Mouse (Mus musculus) embryonic facial prominence, embryonic 14.5 days (tissue): ENCODE results near the gene Mosmo. TPM values are rescaled to one million over a fixed set of nuclear protein-coding genes. Genes with fewer than 3 reads are reported as not detected.

Experiments
- ATAC-seq: fragments of 200-750 bp; cut with Nextera tagmentation; 2 replicates; pipeline ENCODE4 v1.8.0; 2017; ENCODE audit warnings: low read depth, moderate number of reproducible peaks, moderate TSS enrichment
- DNase-seq: peaks from one replicate; pipeline ENCODE4 v3.0.0-alpha.2; 2015; ENCODE audit warnings: low spot score
- H3K27ac ChIP-seq: fragments of 300-500 bp; sonication (generic); replicated peaks from 2 replicates; pipeline ENCODE4 v1.5.1; 2014; ENCODE audit warnings: low read depth, mild to moderate bottlenecking, low read length, moderate library complexity
- H3K27me3 ChIP-seq: fragments of 300-500 bp; sonication (generic); replicated peaks from 2 replicates; pipeline ENCODE4 v1.6.1; 2014; ENCODE audit warnings: low read length; ENCODE audit not compliant: control insufficient read depth, insufficient read depth
- H3K36me3 ChIP-seq: fragments of 300-500 bp; sonication (generic); 2 replicates; pipeline ENCODE4 v1.6.1; 2014; ENCODE audit warnings: low read length, mixed read lengths; ENCODE audit not compliant: control insufficient read depth, insufficient read depth
- H3K4me1 ChIP-seq: fragments of 300-500 bp; sonication (generic); 2 replicates; pipeline ENCODE4 v1.6.1; 2014; ENCODE audit warnings: antibody characterized with exemption, low read length; ENCODE audit not compliant: control insufficient read depth, insufficient read depth
- H3K4me2 ChIP-seq: fragments of 300-500 bp; sonication (generic); 2 replicates; pipeline ENCODE4 v1.6.1; 2014; ENCODE audit warnings: low read depth, mild to moderate bottlenecking, low read length, moderate library complexity, mixed read lengths
- H3K4me3 ChIP-seq: fragments of 300-500 bp; sonication (generic); 2 replicates; pipeline ENCODE4 v1.5.1; 2014; ENCODE audit warnings: low read depth, mild to moderate bottlenecking, low read length
- H3K9ac ChIP-seq: fragments of 300-500 bp; sonication (generic); 2 replicates; pipeline ENCODE4 v1.6.1; 2014; ENCODE audit warnings: low read depth, mild to moderate bottlenecking, low read length, moderate library complexity, mixed read lengths
- H3K9me3 ChIP-seq: fragments of 300-500 bp; sonication (generic); 2 replicates; pipeline ENCODE4 v1.6.1; 2016; ENCODE audit warnings: low read length; ENCODE audit not compliant: control insufficient read depth
- WGBS: fragments of 180-500 bp; shearing (Covaris S2); extraction: QIAGEN DNeasy Blood & Tissue Kit; methylation state at CpG from one replicate; pipeline ENCODE4 v1.1.7; 2014; 5-methylcytosine and 5-hydroxymethylcytosine counted together
- polyA plus RNA-seq: library from polyadenylated mRNA; unstranded; fragments of >200 nt; fragmentation: Nextera tagmentation; extraction: Ambion mirVana; gene quantifications from 2 replicates; pipeline ENCODE4 v1.2.1, GENCODE M21; 2014

Gene Mosmo
- polyA plus RNA-seq = 14.2 and 15.6 TPM in 2 replicates

DNA sequence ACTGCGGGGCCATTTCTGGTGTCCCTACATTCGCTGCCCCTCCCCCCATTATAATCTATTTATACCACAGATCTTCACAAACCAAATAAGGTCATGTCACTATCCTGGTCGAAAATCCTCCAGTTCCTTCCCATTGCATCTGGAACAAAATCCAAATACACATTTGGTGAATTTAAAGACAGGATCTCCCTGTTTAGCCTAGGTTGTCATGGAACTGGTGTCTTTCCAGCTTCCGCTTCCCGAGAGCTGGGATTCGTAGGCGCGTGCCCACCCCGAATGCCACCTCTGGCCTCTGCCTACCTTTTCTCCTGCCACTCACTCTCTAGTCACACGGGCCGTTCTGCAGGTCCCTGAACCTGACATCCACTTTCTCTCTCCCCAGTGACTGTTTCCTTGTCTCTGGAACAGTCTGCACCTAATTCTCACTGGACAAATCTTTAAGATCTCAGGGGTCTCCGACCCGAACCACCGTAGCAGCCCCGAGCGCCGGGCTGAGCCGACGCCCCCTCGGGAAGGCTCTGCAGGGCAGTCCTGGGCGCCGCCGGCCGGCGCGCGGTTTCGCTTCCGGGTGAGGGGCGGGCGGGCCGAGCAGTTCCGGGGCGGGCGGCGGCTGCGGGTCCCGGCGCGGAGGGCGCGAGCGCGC is at the start of gene Mosmo:
Gene Mosmo, plus strand, starts transcription at position 618 of the 643 bp plus-strand sequence.
- ATAC-seq = peak; percentile 97
- Histone ChIP-seq H3K4me3 (peak within 1 kb of the TSS; percentile 84), H3K27me3 (no peaks in the 10 kb centered on the region), H3K27ac (peak within 1 kb of the TSS; percentile 55), H3K4me1 (peaks cover 21% of the 10 kb centered on the region; the same call in 1 of the 2 replicates), H3K4me2 (peak within 1 kb of the TSS; percentile 73), H3K9me3 (no peaks in the 10 kb centered on the region), H3K9ac (peak within 1 kb of the TSS; percentile 88), H3K36me3 (no peaks in the 10 kb centered on the region)
- peak; percentile 69 for DNase-seq
- under 1% methylated on average over 24 of the region's 44 CpGs for WGBS

- H3K4me3 ChIP-seq = no peak overlapping the region
- no peak overlapping the region for H3K4me2 ChIP-seq
- no peak overlapping the region for H3K27ac ChIP-seq
- ATAC-seq (no peak), DNase-seq (peak; percentile 33)
- peaks cover 3% of the 10 kb centered on the region for H3K36me3 ChIP-seq
- no peaks in the 10 kb centered on the region for H3K27me3 ChIP-seq
- 74% methylated on average over 1 of the region's 1 CpGs for WGBS
- H3K9me3 ChIP-seq = no peaks in the 10 kb centered on the region
- H3K4me1 ChIP-seq = peaks cover 15% of the 10 kb centered on the region
- no peak overlapping the region for H3K9ac ChIP-seq
Measured at GRCm38 (mm10) chr7:120632518-120632917, 44.9 kb upstream of the Mosmo start.

- WGBS = 4% methylated on average over 9 of the region's 9 CpGs
- Histone ChIP-seq H3K9me3 (no peaks in the 10 kb centered on the region), H3K4me3 (peak overlapping the region; percentile 97), H3K4me1 (peaks cover 15% of the 10 kb centered on the region), H3K27ac (peak overlapping the region; percentile 96), H3K9ac (peak overlapping the region; percentile 97), H3K27me3 (no peaks in the 10 kb centered on the region), H3K36me3 (peaks cover 18% of the 10 kb centered on the region), H3K4me2 (peak overlapping the region; percentile 90)
- ATAC-seq = no peak
- DNase-seq = peak; percentile 40
Measured at GRCm38 (mm10) chr7:120634301-120634700, 43.1 kb upstream of the Mosmo start.

DNA sequence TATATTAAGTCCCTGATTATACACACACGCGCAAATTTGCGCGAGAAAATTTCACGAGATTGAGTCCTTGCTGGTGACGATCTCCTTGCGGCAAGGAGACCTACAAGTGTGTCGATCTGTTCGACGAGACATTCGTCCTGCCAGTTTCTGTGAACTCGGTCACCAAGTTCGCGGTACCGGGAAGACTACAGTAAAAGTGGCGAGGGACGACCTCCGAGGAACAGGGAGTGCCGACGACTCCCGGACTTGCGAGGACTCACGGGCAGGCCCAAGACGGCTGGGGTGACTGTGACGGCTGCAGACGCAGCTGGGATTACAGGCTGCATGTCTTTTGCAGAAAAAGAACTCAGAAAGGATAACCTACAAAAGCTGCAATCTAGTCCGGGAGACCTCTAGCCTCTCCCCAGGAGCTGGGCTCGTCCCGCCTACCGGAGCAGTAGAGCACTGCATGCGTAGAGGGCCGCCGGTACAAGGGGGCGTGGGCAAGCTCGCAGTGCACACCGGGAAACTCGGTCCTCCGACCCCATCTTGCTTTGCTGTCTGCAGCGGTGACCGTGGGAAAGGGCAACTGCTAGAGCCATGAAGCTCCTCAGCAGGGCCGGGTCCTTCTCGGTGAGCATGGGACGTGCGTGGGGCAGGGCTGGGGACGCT is 42.6 kb upstream of the Mosmo start, which contains the start of gene Uqcrc2:
Gene Uqcrc2, plus strand, starts transcription at position 466 of the 651 bp plus-strand sequence.
- peak; percentile 99 for ATAC-seq
- Histone ChIP-seq H3K9ac (peak within 1 kb of the TSS; percentile 97), H3K36me3 (peaks cover 24% of the 10 kb centered on the region), H3K9me3 (no peaks in the 10 kb centered on the region), H3K4me3 (peak within 1 kb of the TSS; percentile 97), H3K4me1 (peaks cover 15% of the 10 kb centered on the region), H3K27ac (peak within 1 kb of the TSS; percentile 96), H3K4me2 (peak within 1 kb of the TSS; percentile 90), H3K27me3 (no peaks in the 10 kb centered on the region)
- WGBS = under 1% methylated on average over 36 of the region's 45 CpGs
- peak; percentile 96 for DNase-seq

- H3K4me1 ChIP-seq = peaks cover 15% of the 10 kb centered on the region
- peak overlapping the region; percentile 90 for H3K4me2 ChIP-seq
- H3K9ac ChIP-seq = peak overlapping the region; percentile 97
- peak overlapping the region; percentile 96 for H3K27ac ChIP-seq
- H3K27me3 ChIP-seq = no peaks in the 10 kb centered on the region
- ATAC-seq = peak; percentile 65
- DNase-seq = no peak
- no peaks in the 10 kb centered on the region for H3K9me3 ChIP-seq
- H3K4me3 ChIP-seq = peak overlapping the region; percentile 97
- WGBS = 0% methylated on average over 28 of the region's 32 CpGs
- peaks cover 29% of the 10 kb centered on the region for H3K36me3 ChIP-seq
Measured at GRCm38 (mm10) chr7:120635362-120635781, 42.0 kb upstream of the Mosmo start.

- H3K27ac ChIP-seq = peak overlapping the region; percentile 96; the same call in 1 of the 2 replicates
- peaks cover 34% of the 10 kb centered on the region for H3K36me3 ChIP-seq
- no peaks in the 10 kb centered on the region for H3K9me3 ChIP-seq
- H3K4me1 ChIP-seq = peaks cover 15% of the 10 kb centered on the region
- no peak for ATAC-seq
- 1% methylated on average over 11 of the region's 11 CpGs for WGBS
- peak overlapping the region; percentile 97 for H3K9ac ChIP-seq
- H3K4me3 ChIP-seq = peak overlapping the region; percentile 97
- peak overlapping the region; percentile 90 for H3K4me2 ChIP-seq
- peak; percentile 24 for DNase-seq
- H3K27me3 ChIP-seq = no peaks in the 10 kb centered on the region
Measured at GRCm38 (mm10) chr7:120635821-120636220, 41.6 kb upstream of the Mosmo start.

GRCm38 (mm10) chr7:120643217-120643616 is 34.2 kb upstream of the Mosmo start:
- DNase-seq (no peak), ATAC-seq (no peak)
- 64% methylated on average over 4 of the region's 4 CpGs for WGBS
- no peaks in the 10 kb centered on the region for H3K4me1 ChIP-seq
- H3K4me3 ChIP-seq = no peak overlapping the region
- peaks cover 89% of the 10 kb centered on the region for H3K36me3 ChIP-seq
- H3K4me2 ChIP-seq = no peak overlapping the region
- no peaks in the 10 kb centered on the region for H3K9me3 ChIP-seq
- no peak overlapping the region for H3K27ac ChIP-seq
- no peak overlapping the region for H3K9ac ChIP-seq
- H3K27me3 ChIP-seq = no peaks in the 10 kb centered on the region

- Histone ChIP-seq H3K4me3 (no peak overlapping the region), H3K4me1 (no peaks in the 10 kb centered on the region), H3K4me2 (no peak overlapping the region), H3K36me3 (peaks cover 93% of the 10 kb centered on the region), H3K9ac (no peak overlapping the region), H3K27me3 (no peaks in the 10 kb centered on the region), H3K9me3 (no peaks in the 10 kb centered on the region), H3K27ac (no peak overlapping the region)
- DNase-seq = no peak
- 87% methylated on average over 2 of the region's 2 CpGs for WGBS
- ATAC-seq = no peak
Measured at GRCm38 (mm10) chr7:120647849-120648248, 29.6 kb upstream of the Mosmo start.
